Comparison of ENCODE assay signal across 7 mouse cellular contexts in the genomic region with DNA sequence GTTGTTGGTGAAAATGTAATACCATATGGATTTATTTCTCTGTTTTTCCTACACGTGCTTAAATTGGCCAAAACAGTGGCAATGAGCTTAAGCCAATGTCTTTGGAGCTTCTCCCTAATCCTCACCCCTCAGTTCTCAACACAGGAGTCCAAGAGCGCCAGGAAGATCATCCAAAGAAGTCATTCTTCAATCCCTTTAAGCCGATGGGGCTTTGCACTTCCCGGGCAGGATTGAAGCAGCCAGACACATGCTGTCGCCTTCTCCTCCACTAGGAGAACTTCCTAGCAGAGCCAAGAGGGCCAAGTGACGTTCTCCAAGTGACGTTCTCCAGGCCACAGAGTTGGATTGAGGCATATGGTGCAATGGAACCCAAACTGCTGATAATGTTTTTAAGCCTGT.
DNase-seq lines count a peak whose midpoint lies in the region; ATAC-seq lines count a peak whose summit lies in the region.

No protein-coding gene starts in this region.

- H3K27ac ChIP-seq in midbrain, embryonic 11.5 days (ENCODE audit: low read depth, low read length): no peak overlapping the region
- H3K27ac ChIP-seq in midbrain, embryonic 10.5 days (replicated peaks): no peak overlapping the region
- H3K27ac ChIP-seq in heart, embryonic 10.5 days: 0 out of 2 replicates have a peak overlapping the region, but pooled peaks have one; percentile 36
- no peak overlapping the region for H3K27ac ChIP-seq in lung, embryonic 15.5 days

- peak; percentile 43; the same call in 1 of the 2 replicates for ATAC-seq in midbrain, embryonic 11.5 days (ENCODE audit: low FRiP score)
- ATAC-seq in lung, embryonic 15.5 days (ENCODE audit: borderline replicate concordance, extremely low read depth, low FRiP score, low TSS enrichment): 0 out of 2 replicates have a peak, but pooled peaks have one; percentile 31

- no peaks in the 10 kb centered on the region for H3K27me3 ChIP-seq in midbrain, embryonic 11.5 days (ENCODE audit: control insufficient read depth, insufficient read depth, low read length)
- peaks cover 8% of the 10 kb centered on the region; the same call in 1 of the 2 replicates for H3K27me3 ChIP-seq in midbrain, embryonic 10.5 days (ENCODE audit: low read depth, poor library complexity, severe bottlenecking)
- H3K27me3 ChIP-seq in heart, embryonic 10.5 days (ENCODE audit: insufficient read depth, poor library complexity, severe bottlenecking): no peaks in the 10 kb centered on the region
- no peaks in the 10 kb centered on the region for H3K27me3 ChIP-seq in lung, embryonic 15.5 days

- H3K9me3 ChIP-seq in midbrain, embryonic 11.5 days (ENCODE audit: control insufficient read depth, low read length): no peaks in the 10 kb centered on the region
- no peaks in the 10 kb centered on the region for H3K9me3 ChIP-seq in midbrain, embryonic 10.5 days (replicated peaks)
- no peaks in the 10 kb centered on the region for H3K9me3 ChIP-seq in heart, embryonic 10.5 days
- H3K9me3 ChIP-seq in lung, embryonic 15.5 days: no peaks in the 10 kb centered on the region

- H3K4me1 ChIP-seq in midbrain, embryonic 11.5 days (ENCODE audit: control insufficient read depth, insufficient read depth, low read length): peaks cover 4% of the 10 kb centered on the region; the same call in 1 of the 2 replicates
- H3K4me1 ChIP-seq in midbrain, embryonic 10.5 days: peaks cover 11% of the 10 kb centered on the region
- H3K4me1 ChIP-seq in heart, embryonic 10.5 days: peaks cover 8% of the 10 kb centered on the region
- H3K4me1 ChIP-seq in lung, embryonic 15.5 days: peaks cover 23% of the 10 kb centered on the region

- no peak overlapping the region for H3K9ac ChIP-seq in midbrain, embryonic 11.5 days (ENCODE audit: low read length)
- no peak overlapping the region for H3K9ac ChIP-seq in lung, embryonic 15.5 days

- 45% methylated on average over 7 of the region's 7 CpGs for WGBS in midbrain, embryonic 11.5 days
- 47% methylated on average over 7 of the region's 7 CpGs for WGBS in midbrain, embryonic 10.5 days
- WGBS in heart, embryonic 10.5 days: 34% methylated on average over 7 of the region's 7 CpGs
- 31% methylated on average over 7 of the region's 7 CpGs for WGBS in lung, embryonic 15.5 days

- DNase-seq in midbrain, embryonic 11.5 days (ENCODE audit: low spot score, missing footprints): peak; percentile 89
- no peak for DNase-seq in midbrain, embryonic 10.5 days (ENCODE audit: low spot score)
- peak; percentile 22 for DNase-seq in embryo, embryonic 11 days
- DNase-seq in heart, embryonic 10.5 days (ENCODE audit: low spot score): no peak
- no peak for DNase-seq in natural killer cell, adult 2 months (ENCODE audit: low spot score in 2 of 2)
- no peak for DNase-seq in B cell, adult 2 months

- H3K36me3 ChIP-seq in midbrain, embryonic 11.5 days (ENCODE audit: control insufficient read depth, insufficient read depth, low read length): no peaks in the 10 kb centered on the region
- H3K36me3 ChIP-seq in midbrain, embryonic 10.5 days: no peaks in the 10 kb centered on the region
- no peaks in the 10 kb centered on the region for H3K36me3 ChIP-seq in heart, embryonic 10.5 days
- H3K36me3 ChIP-seq in lung, embryonic 15.5 days: no peaks in the 10 kb centered on the region

- H3K4me3 ChIP-seq in midbrain, embryonic 11.5 days (ENCODE audit: low read depth, low read length): no peak overlapping the region
- H3K4me3 ChIP-seq in midbrain, embryonic 10.5 days: no peak overlapping the region
- no peak overlapping the region for H3K4me3 ChIP-seq in heart, embryonic 10.5 days
- no peak overlapping the region for H3K4me3 ChIP-seq in lung, embryonic 15.5 days

- H3K4me2 ChIP-seq in midbrain, embryonic 11.5 days: no peak overlapping the region
- no peak overlapping the region for H3K4me2 ChIP-seq in lung, embryonic 15.5 days

Comparison
In these comparisons a context has a peak if more than half of its experiments do, and no peak if none do; other contexts are left out.
1. DNase-seq: peak in midbrain, embryonic 11.5 days (single experiment) and embryo, embryonic 11 days (single experiment); none in midbrain, embryonic 10.5 days (single experiment), heart, embryonic 10.5 days (single experiment), natural killer cell, adult 2 months (0 of 2) and B cell, adult 2 months (0 of 2).